Mouse (Mus musculus): ENCODE results near the gene Olfr796.

The Olfr796 gene

GRCm38 (mm10) chr10:129612470-129612869 is at the start of gene Olfr796:
TSS of gene Olfr796 (minus strand) at chr10:129612570.
- in situ Hi-C loops (cut with MboI, MseI): no loop called here

GRCm38 (mm10) chr10:129657394-129657793 is 45.0 kb upstream of the Olfr796 start, which contains the start of gene Olfr800:
TSS of gene Olfr800 (plus strand) at chr10:129657694.
- in situ Hi-C loops (cut with MboI, MseI): no loop called here

GRCm38 (mm10) chr10:129651763-129652162 is 39.4 kb upstream of the Olfr796 start:
- in situ Hi-C loops (cut with MboI, MseI): no loop called here

DNA sequence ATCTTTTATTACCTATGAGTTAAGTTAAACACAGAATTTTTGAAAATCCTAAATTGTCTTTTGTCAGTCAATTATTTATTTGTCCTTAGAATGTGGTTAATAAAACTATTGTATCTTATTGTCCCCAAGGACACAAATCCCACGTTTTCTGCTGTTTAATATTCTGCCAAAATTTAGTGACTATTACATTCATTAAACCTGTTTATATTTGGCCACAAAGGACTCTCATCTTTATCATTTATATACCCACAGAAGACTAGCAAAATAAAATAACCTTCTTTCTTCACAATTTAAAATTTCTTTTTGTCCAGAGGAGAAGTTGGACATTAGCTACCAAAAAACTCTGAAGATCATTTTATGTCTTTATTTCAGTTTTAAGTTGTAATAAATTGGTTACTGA is 24.8 kb upstream of the Olfr796 start, which contains the start of gene Olfr799:
Gene Olfr799 (plus strand): TSS at position 301 of the 400 bp plus-strand sequence.
- in situ Hi-C loops (cut with MboI, MseI): no loop called here

DNA sequence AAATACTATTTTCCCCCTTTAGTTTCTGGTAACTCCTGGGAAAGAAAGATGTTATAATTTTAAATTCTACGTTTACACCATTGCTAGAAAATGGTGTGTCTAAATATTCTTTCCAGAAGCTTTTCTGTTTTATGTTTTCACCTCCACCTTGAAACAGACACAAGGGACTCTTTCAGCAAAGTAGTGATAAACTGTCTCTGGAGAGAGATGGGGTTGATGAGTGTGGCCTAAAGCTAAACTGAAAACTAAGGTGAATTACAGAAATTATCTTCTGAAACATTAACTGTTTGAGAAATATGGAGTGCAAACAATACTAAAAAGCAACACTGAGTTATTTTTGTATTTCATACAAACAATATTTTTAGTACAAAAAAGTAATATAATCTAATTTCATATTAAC is 15.5 kb upstream of the Olfr796 start, which contains the start of gene Olfr798:
Gene Olfr798 (minus strand): TSS at position 101 of the 400 bp plus-strand sequence.
- in situ Hi-C loops (cut with MboI, MseI): no loop called here

DNA sequence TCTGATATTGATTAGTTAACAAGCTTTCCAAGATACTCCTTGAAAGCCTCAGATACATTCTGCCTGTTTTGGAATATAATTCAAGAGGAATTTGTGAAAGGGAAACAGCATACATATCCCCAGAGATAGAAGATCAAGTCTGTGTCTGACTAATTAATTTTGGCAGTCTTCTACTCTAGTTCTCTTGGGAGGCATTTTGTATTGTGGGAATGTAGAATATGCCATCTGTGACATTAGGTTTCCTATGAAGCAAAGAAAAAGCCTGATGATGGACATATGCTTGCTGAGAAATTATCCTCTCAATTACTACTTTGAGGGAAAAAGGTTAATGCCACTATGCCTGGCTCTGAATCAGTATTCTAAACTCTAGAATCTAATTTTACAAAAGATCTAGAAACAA is 10.9 kb upstream of the Olfr796 start:
- in situ Hi-C loops (cut with MboI, MseI): no loop called here

GRCm38 (mm10) chr10:129621724-129622123 is 9.4 kb upstream of the Olfr796 start:
- in situ Hi-C loops (cut with MboI, MseI): no loop called here

DNA sequence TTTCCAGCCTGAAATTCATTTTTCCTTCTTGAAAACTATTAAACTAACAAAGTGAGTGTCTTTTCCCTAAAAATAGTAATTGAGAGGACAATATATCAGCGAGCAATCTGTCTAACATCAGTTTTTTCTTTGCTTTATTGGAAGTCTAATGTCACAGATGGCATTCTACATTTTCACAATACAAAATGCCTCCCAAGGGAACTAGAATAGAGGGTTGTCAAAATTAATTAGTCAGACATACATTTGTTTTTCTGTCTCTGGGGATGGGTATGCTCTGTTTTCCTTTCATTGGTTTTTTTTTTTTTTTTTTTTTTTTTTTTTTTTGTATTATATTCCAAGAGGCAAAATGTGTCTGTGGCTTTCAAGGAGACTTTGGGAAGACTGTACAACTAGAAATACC is 35.3 kb downstream of the Olfr796 start:
- in situ Hi-C loops (cut with MboI, MseI): no loop called here

GRCm38 (mm10) chr10:129567355-129567754 is 45.0 kb downstream of the Olfr796 start, which contains the start of gene Olfr794:
TSS of gene Olfr794 (plus strand) at chr10:129567655.
- in situ Hi-C loops (cut with MboI, MseI): no loop called here
